Mouse (Mus musculus): ENCODE measurements at regions not wholly inside any gene's neighbourhood (a gene's known extent, or its start where the extent isn't known, plus 50 kb on each side); places are given as distances from the start of the nearest gene placed in this dataset.

DNA sequence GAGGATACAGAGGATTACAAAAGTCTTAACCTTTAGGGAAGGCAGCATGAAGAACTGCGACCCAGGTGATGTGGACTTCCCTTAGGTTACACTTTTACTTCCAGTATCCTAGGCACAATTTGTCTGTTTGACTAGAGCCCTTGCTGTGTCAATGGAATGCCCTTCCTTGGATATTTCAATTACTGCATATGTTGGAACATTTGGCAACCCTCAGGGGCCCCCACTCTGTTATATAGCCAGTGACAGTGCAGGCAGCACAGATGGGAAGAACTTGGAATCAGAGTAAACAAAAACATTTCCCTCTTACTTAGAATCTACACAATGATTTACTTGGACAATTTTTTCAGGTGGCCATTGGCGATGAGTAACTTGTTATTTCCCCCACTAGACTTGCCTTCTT lies 82.4 kb downstream of the Izumo3 start:
- no peak for TF ChIP-seq GATA4 (IDR thresholded peaks at IDR 0.05; ENCODE audit: insufficient replicate concordance, low read length)

DNA sequence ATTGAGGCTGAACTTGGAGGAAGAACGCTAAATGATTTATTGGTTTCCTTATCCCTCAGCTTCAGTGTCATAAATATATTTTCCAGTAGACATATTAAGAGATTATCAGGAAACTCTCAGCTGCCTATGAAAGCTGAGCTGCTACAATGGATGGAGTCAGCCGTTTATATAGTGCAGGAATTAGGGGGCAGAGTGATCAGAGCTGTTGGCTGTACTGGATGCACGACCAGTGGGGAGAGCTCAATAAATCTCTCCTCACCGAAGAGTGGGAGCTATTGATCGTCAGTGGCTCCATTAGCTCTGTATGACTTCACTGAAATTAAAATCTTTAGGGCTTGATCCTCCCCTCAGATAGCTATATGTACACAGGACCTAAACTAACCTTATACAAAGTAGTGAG lies 86.1 kb downstream of the Izumo3 start:
- no peak for TF ChIP-seq GATA4 (IDR thresholded peaks at IDR 0.05; ENCODE audit: insufficient replicate concordance, low read length)

DNA sequence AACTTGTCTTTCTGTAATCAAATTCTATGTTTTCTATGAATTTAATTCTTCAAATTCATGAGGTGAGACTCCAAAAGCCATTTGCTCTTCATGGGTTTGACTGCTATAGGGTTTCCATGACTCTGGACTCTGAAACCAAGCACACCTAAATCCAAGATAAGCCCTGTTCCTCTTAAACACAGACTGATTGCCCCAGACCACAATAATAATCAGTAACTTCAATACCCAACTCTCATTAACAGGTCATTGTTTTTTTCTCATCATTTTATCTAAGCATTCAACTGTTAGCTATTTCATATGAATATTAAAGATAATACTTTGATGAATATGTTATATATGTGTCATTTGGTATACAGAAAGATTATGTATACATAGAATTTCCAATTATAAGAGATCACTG lies 92.1 kb downstream of the Izumo3 start:
- no peak for TF ChIP-seq GATA4 (IDR thresholded peaks at IDR 0.05; ENCODE audit: insufficient replicate concordance, low read length)

DNA sequence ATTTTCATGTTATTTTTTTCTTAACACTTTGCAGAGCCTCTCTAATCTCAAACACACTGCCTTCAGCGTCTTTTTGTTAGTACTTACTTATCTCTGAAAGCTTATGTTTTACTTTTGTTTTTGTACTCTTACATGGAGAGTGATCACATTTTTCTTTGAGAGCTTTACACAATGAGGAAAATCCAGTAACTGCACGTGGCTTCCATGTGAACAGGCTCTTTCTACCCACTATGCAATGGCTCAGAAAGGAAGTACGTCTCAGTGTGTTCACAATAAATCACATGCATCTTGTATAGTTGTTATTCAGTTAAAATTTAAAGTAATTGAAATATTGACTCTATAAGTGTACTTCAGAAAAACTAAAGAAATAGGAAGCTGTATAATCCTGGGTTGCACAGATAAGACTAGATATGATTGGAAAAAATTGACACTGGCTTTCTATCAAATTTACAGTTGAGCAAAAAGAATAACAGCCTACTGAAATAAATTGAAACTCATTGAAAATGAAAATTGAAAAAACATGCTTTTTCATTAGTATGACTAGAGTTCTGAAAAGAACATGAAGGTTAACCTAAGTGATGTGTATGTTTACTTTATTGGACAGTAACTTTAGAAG lies 122.4 kb downstream of the Izumo3 start:
- TF ChIP-seq GATA4 (IDR thresholded peaks at IDR 0.05; ENCODE audit: insufficient replicate concordance, low read length), result no peak

DNA sequence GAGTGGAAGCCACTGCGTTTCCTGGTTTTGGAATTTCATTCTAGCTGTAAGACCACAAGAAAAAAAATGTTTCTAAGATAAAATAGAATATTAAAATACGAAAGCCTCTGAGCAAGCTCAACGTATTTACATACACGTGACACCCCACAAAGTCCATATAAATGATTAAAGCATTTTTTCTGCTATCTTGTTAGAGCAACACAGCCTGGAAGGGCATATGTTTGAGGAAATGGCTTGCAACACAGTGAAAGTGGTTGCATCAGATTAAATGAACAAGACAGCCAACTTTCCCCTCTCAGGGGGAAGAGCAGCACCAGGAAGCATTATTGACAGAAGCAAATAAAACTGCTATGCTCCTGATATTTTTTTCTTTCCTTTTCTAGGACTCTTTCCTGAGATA lies 146.8 kb downstream of the Izumo3 start:
- TF ChIP-seq GATA4 (IDR thresholded peaks at IDR 0.05; ENCODE audit: insufficient replicate concordance, low read length), result no peak

DNA sequence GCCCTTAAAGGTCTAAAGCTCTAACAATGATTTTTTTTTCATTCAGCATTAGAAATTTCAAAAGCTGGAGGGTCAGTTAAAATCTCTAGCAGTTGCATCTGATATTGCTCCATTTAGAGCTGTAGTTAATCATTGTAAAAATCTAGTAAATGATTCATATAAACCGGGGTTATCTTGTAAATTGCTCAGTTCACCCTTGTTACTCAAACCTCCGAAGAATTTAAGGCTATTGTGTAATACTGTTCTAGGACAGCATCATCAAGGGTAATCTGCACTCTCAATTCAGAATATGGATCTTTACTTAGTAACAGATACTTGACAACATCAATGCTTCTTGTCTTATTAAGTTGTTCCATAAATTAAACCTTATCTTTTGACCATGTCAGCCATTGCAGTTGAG lies 157.7 kb downstream of the Izumo3 start:
- peak; percentile 14; the same call in 1 of the 2 replicates for TF ChIP-seq GATA4 (IDR thresholded peaks at IDR 0.05; ENCODE audit: insufficient replicate concordance, low read length)
